Mouse (Mus musculus): ENCODE results near the gene Yy2. TPM values are rescaled to one million over a fixed set of nuclear protein-coding genes. Genes with fewer than 3 reads are reported as not detected.

The Yy2 gene
- not detected in 2 replicates for polyA plus RNA-seq (2021; fragmentation: Nextera tagmentation)
- long read RNA-seq, experiment 1, result 0 reads
- long read RNA-seq, experiment 2, result 0 reads

DNA sequence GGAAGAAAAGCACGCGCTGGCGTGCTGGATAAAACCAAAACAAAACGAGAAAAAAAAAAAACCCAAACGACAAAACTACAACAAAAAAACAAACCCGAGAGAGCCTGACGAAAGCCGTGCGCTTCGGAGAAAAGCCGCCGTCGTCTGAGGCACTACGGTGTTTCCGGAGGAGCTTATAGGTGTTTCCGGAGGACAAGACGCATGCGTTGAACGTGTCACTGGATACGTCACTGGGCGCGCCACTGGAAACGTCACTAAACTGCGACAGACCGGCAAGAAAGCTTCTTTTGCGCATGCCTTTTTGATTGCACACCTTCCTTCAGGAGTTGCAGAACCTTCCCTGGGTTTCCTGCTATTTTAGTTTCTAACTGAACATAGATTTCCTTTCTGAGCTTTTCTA, at the start of gene Yy2:
Gene Yy2 (minus strand): TSS at position 146 of the 400 bp plus-strand sequence.

GRCm38 (mm10) chrX:157598186-157598996, 29.6 kb upstream of the Yy2 start, which contains the start of gene Mbtps2:
TSS of gene Mbtps2 (minus strand) at chrX:157598715.

Other genes with a start within 250 kb of the Yy2 start
- 0.09 TPM in 2 replicates for gene Phex, start 153.7 kb downstream of the Yy2 start, polyA plus RNA-seq (2021; fragmentation: Nextera tagmentation)
- 133 and 152 TPM in 2 replicates for gene Sms, start 76.7 kb downstream of the Yy2 start, polyA plus RNA-seq (2021; fragmentation: Nextera tagmentation)
- gene Mbtps2, start 29.7 kb upstream of the Yy2 start, polyA plus RNA-seq (2021; fragmentation: Nextera tagmentation), result 9.3 and 10.4 TPM in 2 replicates
- gene Smpx, start 129.9 kb upstream of the Yy2 start, polyA plus RNA-seq (2021; fragmentation: Nextera tagmentation), result not detected in 2 replicates
- 11.7 and 12.4 TPM in 2 replicates for gene Klhl34, start 249.4 kb upstream of the Yy2 start, polyA plus RNA-seq (2021; fragmentation: Nextera tagmentation)

All from layer of hippocampus, adult 6 months (tissue).